Mouse (Mus musculus): ENCODE measurements around the gene Sptssb.

DNA sequence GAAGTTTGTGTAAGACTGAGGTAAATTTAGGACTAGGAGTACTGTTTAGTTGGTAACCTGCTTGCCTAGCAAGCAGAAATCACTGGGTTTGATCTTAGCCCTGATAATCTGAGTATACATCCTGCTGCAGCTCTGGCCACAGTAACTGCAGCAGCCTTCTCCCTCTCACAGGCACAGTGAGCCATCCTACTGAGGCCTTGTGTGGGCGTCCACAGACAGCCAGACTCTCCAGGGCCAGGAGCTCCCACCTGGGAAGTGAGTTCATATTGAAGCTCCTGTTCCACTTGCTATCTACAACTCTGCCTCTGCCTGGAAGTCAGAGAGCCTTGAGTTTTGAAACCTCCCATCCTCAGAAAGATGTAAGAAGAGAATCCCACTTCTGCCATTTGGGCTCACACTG lies 24.0 kb upstream of the Sptssb start:
- TF ChIP-seq CTCF (IDR thresholded peaks at IDR 0.05; ENCODE audit: low read depth) (no peak), EP300 (IDR thresholded peaks at IDR 0.05; ENCODE audit: low read depth) (no peak)

All from liver, embryonic 14.5 days (tissue).